Mouse (Mus musculus): ENCODE data around the gene Slc7a4. TPM values are rescaled to one million over a fixed set of nuclear protein-coding genes. Genes with fewer than 3 reads are reported as not detected.
A peak's percentile ranks its signal among the peaks of the same experiment; 100 is the strongest.

The Slc7a4 gene
- polyA plus RNA-seq, 1 experiment from 2014 or later: 10.5 TPM

- WGBS: 15% methylated on average over 4 of the region's 4 CpGs
- no peak overlapping the region for H3K4me2 ChIP-seq (ENCODE audit: low read depth, low read length)
- ATAC-seq (replicated peaks; ENCODE audit: extremely low read depth, insufficient read depth, low FRiP score): no peak
These were observed 16.8 kb downstream of the Slc7a4 start for GRCm38 (mm10) chr16:17566186-17566585.

GRCm38 (mm10) chr16:17564771-17565170 lies 18.2 kb downstream of the Slc7a4 start:
- no peaks in the 10 kb centered on the region for H3K36me3 ChIP-seq (ENCODE audit: control insufficient read depth, insufficient read depth)
- no peak overlapping the region for H3K4me3 ChIP-seq (ENCODE audit: low read length)
- 52% methylated on average over 3 of the region's 3 CpGs for WGBS
- H3K4me1 ChIP-seq (ENCODE audit: control insufficient read depth, insufficient read depth, low read length): peaks cover 11% of the 10 kb centered on the region
- H3K9me3 ChIP-seq (replicated peaks; ENCODE audit: control insufficient read depth, low read length): no peaks in the 10 kb centered on the region
- H3K9ac ChIP-seq (ENCODE audit: low read length): no peak overlapping the region
- H3K4me2 ChIP-seq (ENCODE audit: low read depth, low read length): no peak overlapping the region
- H3K27me3 ChIP-seq (ENCODE audit: control insufficient read depth, insufficient read depth, low read length): peaks cover 13% of the 10 kb centered on the region
- H3K27ac ChIP-seq (ENCODE audit: low read length): no peak overlapping the region
- ATAC-seq (replicated peaks; ENCODE audit: extremely low read depth, insufficient read depth, low FRiP score): no peak

More at GRCm38 (mm10) chr16:17566186-17566585, 16.8 kb downstream of the Slc7a4 start:
- no peak overlapping the region for H3K4me3 ChIP-seq (ENCODE audit: low read length)
- H3K4me1 ChIP-seq (ENCODE audit: control insufficient read depth, insufficient read depth, low read length): peaks cover 8% of the 10 kb centered on the region
- H3K36me3 ChIP-seq (ENCODE audit: control insufficient read depth, insufficient read depth): no peaks in the 10 kb centered on the region
- no peak overlapping the region for H3K27ac ChIP-seq (ENCODE audit: low read length)
- H3K9me3 ChIP-seq (replicated peaks; ENCODE audit: control insufficient read depth, low read length): no peaks in the 10 kb centered on the region
- peaks cover 13% of the 10 kb centered on the region for H3K27me3 ChIP-seq (ENCODE audit: control insufficient read depth, insufficient read depth, low read length)
- H3K9ac ChIP-seq (ENCODE audit: low read length): no peak overlapping the region

- Histone ChIP-seq H3K4me3 (ENCODE audit: low read length) (no peak overlapping the region), H3K36me3 (ENCODE audit: control insufficient read depth, insufficient read depth) (no peaks in the 10 kb centered on the region), H3K4me2 (ENCODE audit: low read depth, low read length) (no peak overlapping the region), H3K9ac (ENCODE audit: low read length) (no peak overlapping the region), H3K9me3 (replicated peaks; ENCODE audit: control insufficient read depth, low read length) (no peaks in the 10 kb centered on the region), H3K4me1 (ENCODE audit: control insufficient read depth, insufficient read depth, low read length) (peaks cover 11% of the 10 kb centered on the region), H3K27ac (ENCODE audit: low read length) (no peak overlapping the region), H3K27me3 (ENCODE audit: control insufficient read depth, insufficient read depth, low read length) (peaks cover 13% of the 10 kb centered on the region)
- WGBS: 47% methylated on average over 2 of the region's 2 CpGs
- ATAC-seq (replicated peaks; ENCODE audit: extremely low read depth, insufficient read depth, low FRiP score): no peak
These were observed 18.8 kb downstream of the Slc7a4 start for GRCm38 (mm10) chr16:17564221-17564620.

- no peak for ATAC-seq (replicated peaks; ENCODE audit: extremely low read depth, insufficient read depth, low FRiP score)
- no peak overlapping the region for H3K4me3 ChIP-seq (ENCODE audit: low read length)
- H3K9me3 ChIP-seq (replicated peaks; ENCODE audit: control insufficient read depth, low read length): no peaks in the 10 kb centered on the region
- no peaks in the 10 kb centered on the region for H3K36me3 ChIP-seq (ENCODE audit: control insufficient read depth, insufficient read depth)
- H3K4me2 ChIP-seq (ENCODE audit: low read depth, low read length): no peak overlapping the region
- 48% methylated on average over 1 of the region's 1 CpGs for WGBS
- H3K27me3 ChIP-seq (ENCODE audit: control insufficient read depth, insufficient read depth, low read length): peaks cover 13% of the 10 kb centered on the region
- no peak overlapping the region for H3K9ac ChIP-seq (ENCODE audit: low read length)
- no peak overlapping the region for H3K27ac ChIP-seq (ENCODE audit: low read length)
- peaks cover 13% of the 10 kb centered on the region for H3K4me1 ChIP-seq (ENCODE audit: control insufficient read depth, insufficient read depth, low read length)
These were observed 19.4 kb downstream of the Slc7a4 start for GRCm38 (mm10) chr16:17563580-17563979.

- peak; percentile 37 for ATAC-seq (replicated peaks; ENCODE audit: extremely low read depth, insufficient read depth, low FRiP score)
- peaks cover 21% of the 10 kb centered on the region for H3K4me1 ChIP-seq (ENCODE audit: control insufficient read depth, insufficient read depth, low read length)
- peak within 1 kb of the TSS; percentile 53 for H3K27ac ChIP-seq (ENCODE audit: low read length)
- no peaks in the 10 kb centered on the region for H3K9me3 ChIP-seq (replicated peaks; ENCODE audit: control insufficient read depth, low read length)
- H3K4me3 ChIP-seq (ENCODE audit: low read length): peak within 1 kb of the TSS; percentile 50
- WGBS: 2% methylated on average over 10 of the region's 10 CpGs
- H3K9ac ChIP-seq (ENCODE audit: low read length): peak within 1 kb of the TSS; percentile 58
- H3K4me2 ChIP-seq (ENCODE audit: low read depth, low read length): peak within 1 kb of the TSS; percentile 81
- H3K27me3 ChIP-seq (ENCODE audit: control insufficient read depth, insufficient read depth, low read length): peaks cover 7% of the 10 kb centered on the region
- H3K36me3 ChIP-seq (ENCODE audit: control insufficient read depth, insufficient read depth): no peaks in the 10 kb centered on the region
These were observed 21.2 kb downstream of the Slc7a4 start, which contains the start of gene P2rx6 for GRCm38 (mm10) chr16:17561751-17562208. P2rx6 (plus strand) TSS chr16:17561885.

- H3K4me3 ChIP-seq (ENCODE audit: low read length): peak within 1 kb of the TSS; percentile 50
- peak; percentile 79 for ATAC-seq (replicated peaks; ENCODE audit: extremely low read depth, insufficient read depth, low FRiP score)
- WGBS: 2% methylated on average over 22 of the region's 22 CpGs
These were observed 21.8 kb downstream of the Slc7a4 start, which contains the start of gene Lrrc74b for GRCm38 (mm10) chr16:17561128-17561750. Lrrc74b (minus strand) TSS chr16:17561247.

GRCm38 (mm10) chr16:17559396-17560027 lies 23.5 kb downstream of the Slc7a4 start:
- Histone ChIP-seq H3K4me1 (ENCODE audit: control insufficient read depth, insufficient read depth, low read length) (peaks cover 30% of the 10 kb centered on the region), H3K4me2 (ENCODE audit: low read depth, low read length) (0 out of 2 replicates have a peak overlapping the region, but pooled peaks have one; percentile 3), H3K27ac (ENCODE audit: low read length) (no peak overlapping the region), H3K4me3 (ENCODE audit: low read length) (no peak overlapping the region), H3K9ac (ENCODE audit: low read length) (no peak overlapping the region), H3K36me3 (ENCODE audit: control insufficient read depth, insufficient read depth) (no peaks in the 10 kb centered on the region), H3K9me3 (replicated peaks; ENCODE audit: control insufficient read depth, low read length) (no peaks in the 10 kb centered on the region), H3K27me3 (ENCODE audit: control insufficient read depth, insufficient read depth, low read length) (peaks cover 7% of the 10 kb centered on the region; the same call in 1 of the 2 replicates)
- ATAC-seq (replicated peaks; ENCODE audit: extremely low read depth, insufficient read depth, low FRiP score): no peak
- WGBS: 72% methylated on average over 9 of the region's 9 CpGs

More at GRCm38 (mm10) chr16:17561128-17561750, 21.8 kb downstream of the Slc7a4 start, which contains the start of gene Lrrc74b:
- peak within 1 kb of the TSS; percentile 58 for H3K9ac ChIP-seq (ENCODE audit: low read length)
- peak within 1 kb of the TSS; percentile 81 for H3K4me2 ChIP-seq (ENCODE audit: low read depth, low read length)
- H3K9me3 ChIP-seq (replicated peaks; ENCODE audit: control insufficient read depth, low read length): no peaks in the 10 kb centered on the region
- H3K27me3 ChIP-seq (ENCODE audit: control insufficient read depth, insufficient read depth, low read length): peaks cover 7% of the 10 kb centered on the region
- peaks cover 21% of the 10 kb centered on the region for H3K4me1 ChIP-seq (ENCODE audit: control insufficient read depth, insufficient read depth, low read length)
- peak within 1 kb of the TSS; percentile 53 for H3K27ac ChIP-seq (ENCODE audit: low read length)
- no peaks in the 10 kb centered on the region for H3K36me3 ChIP-seq (ENCODE audit: control insufficient read depth, insufficient read depth)

GRCm38 (mm10) chr16:17558811-17559210 lies 24.2 kb downstream of the Slc7a4 start:
- H3K36me3 ChIP-seq (ENCODE audit: control insufficient read depth, insufficient read depth): no peaks in the 10 kb centered on the region
- H3K27ac ChIP-seq (ENCODE audit: low read length): no peak overlapping the region
- peak overlapping the region; percentile 3 for H3K4me2 ChIP-seq (ENCODE audit: low read depth, low read length)
- WGBS: 2% methylated on average over 5 of the region's 5 CpGs
- peaks cover 7% of the 10 kb centered on the region; the same call in 1 of the 2 replicates for H3K27me3 ChIP-seq (ENCODE audit: control insufficient read depth, insufficient read depth, low read length)
- 0 out of 2 replicates have a peak, but pooled peaks have one; percentile 7 for ATAC-seq (replicated peaks; ENCODE audit: extremely low read depth, insufficient read depth, low FRiP score)
- no peak overlapping the region; the same call in 1 of the 2 replicates for H3K9ac ChIP-seq (ENCODE audit: low read length)
- H3K4me3 ChIP-seq (ENCODE audit: low read length): no peak overlapping the region
- H3K4me1 ChIP-seq (ENCODE audit: control insufficient read depth, insufficient read depth, low read length): peaks cover 36% of the 10 kb centered on the region
- H3K9me3 ChIP-seq (replicated peaks; ENCODE audit: control insufficient read depth, low read length): no peaks in the 10 kb centered on the region
